Mouse (Mus musculus): ENCODE results near the gene Cldn15. TPM values are rescaled to one million over a fixed set of nuclear protein-coding genes. Genes with fewer than 3 reads are reported as not detected.

Gene Cldn15
- total and polyA plus RNA-seq, 2 experiments from 2014 or later = 0.24 TPM; not detected in 1

GRCm38 (mm10) chr5:136988420-136988819 lies 22.0 kb downstream of the Cldn15 start:
- no peak for ATAC-seq
- Histone ChIP-seq H3K4me2 (ENCODE audit: low read depth, low read length) (peak overlapping the region; percentile 97), H3K4me3 (ENCODE audit: low read length) (peak overlapping the region; percentile 87), H3K27ac (no peak overlapping the region), H3K36me3 (ENCODE audit: insufficient read depth, low read length) (peaks cover 30% of the 10 kb centered on the region), H3K27me3 (ENCODE audit: insufficient read depth, low read length) (no peaks in the 10 kb centered on the region), H3K9me3 (ENCODE audit: low read length) (no peaks in the 10 kb centered on the region), H3K9ac (replicated peaks; ENCODE audit: low read length) (peak overlapping the region; percentile 87), H3K4me1 (ENCODE audit: insufficient read depth, low read length) (peaks cover 7% of the 10 kb centered on the region; the same call in 1 of the 2 replicates)
- WGBS = 48% methylated on average over 7 of the region's 7 CpGs
- no peak for TF ChIP-seq CTCF (IDR thresholded peaks at IDR 0.05; ENCODE audit: low read depth)
- peak; percentile 44 for DNase-seq (ENCODE audit: low spot score)

- no peak for ATAC-seq
- H3K9ac ChIP-seq (replicated peaks; ENCODE audit: low read length) = no peak overlapping the region
- H3K4me2 ChIP-seq (ENCODE audit: low read depth, low read length) = no peak overlapping the region
- H3K9me3 ChIP-seq (ENCODE audit: low read length) = no peaks in the 10 kb centered on the region
- DNase-seq (ENCODE audit: low spot score) = no peak
- 97% methylated on average over 6 of the region's 6 CpGs for WGBS
- no peak for TF ChIP-seq CTCF (IDR thresholded peaks at IDR 0.05; ENCODE audit: low read depth)
- no peak overlapping the region for H3K4me3 ChIP-seq (ENCODE audit: low read length)
- H3K27ac ChIP-seq = no peak overlapping the region
- peaks cover 7% of the 10 kb centered on the region; the same call in 1 of the 2 replicates for H3K4me1 ChIP-seq (ENCODE audit: insufficient read depth, low read length)
- H3K36me3 ChIP-seq (ENCODE audit: insufficient read depth, low read length) = peaks cover 43% of the 10 kb centered on the region
- H3K27me3 ChIP-seq (ENCODE audit: insufficient read depth, low read length) = no peaks in the 10 kb centered on the region
Measured at GRCm38 (mm10) chr5:136989801-136990200, 23.4 kb downstream of the Cldn15 start.

- WGBS = 76% methylated on average over 4 of the region's 5 CpGs
- no peak overlapping the region for H3K27ac ChIP-seq
- TF ChIP-seq CTCF (IDR thresholded peaks at IDR 0.05; ENCODE audit: low read depth) = no peak
- no peak overlapping the region for H3K9ac ChIP-seq (replicated peaks; ENCODE audit: low read length)
- H3K4me1 ChIP-seq (ENCODE audit: insufficient read depth, low read length) = no peaks in the 10 kb centered on the region
- H3K9me3 ChIP-seq (ENCODE audit: low read length) = no peaks in the 10 kb centered on the region
- H3K4me2 ChIP-seq (ENCODE audit: low read depth, low read length) = no peak overlapping the region
- DNase-seq (ENCODE audit: low spot score) (no peak), ATAC-seq (no peak)
- H3K4me3 ChIP-seq (ENCODE audit: low read length) = no peak overlapping the region
- no peaks in the 10 kb centered on the region for H3K27me3 ChIP-seq (ENCODE audit: insufficient read depth, low read length)
- peaks cover 13% of the 10 kb centered on the region for H3K36me3 ChIP-seq (ENCODE audit: insufficient read depth, low read length)
Measured at GRCm38 (mm10) chr5:136999449-136999848, 33.0 kb downstream of the Cldn15 start.

GRCm38 (mm10) chr5:137000612-137001011 lies 34.2 kb downstream of the Cldn15 start:
- no peak overlapping the region for H3K9ac ChIP-seq (replicated peaks; ENCODE audit: low read length)
- H3K4me1 ChIP-seq (ENCODE audit: insufficient read depth, low read length) = no peaks in the 10 kb centered on the region
- peak; percentile 31 for DNase-seq (ENCODE audit: low spot score)
- 0 out of 2 replicates have a peak, but pooled peaks cover under 1% of the 10 kb centered on the region for H3K36me3 ChIP-seq (ENCODE audit: insufficient read depth, low read length)
- no peak overlapping the region for H3K27ac ChIP-seq
- H3K9me3 ChIP-seq (ENCODE audit: low read length) = no peaks in the 10 kb centered on the region
- WGBS = 88% methylated on average over 2 of the region's 2 CpGs
- no peak overlapping the region for H3K4me2 ChIP-seq (ENCODE audit: low read depth, low read length)
- no peak for TF ChIP-seq CTCF (IDR thresholded peaks at IDR 0.05; ENCODE audit: low read depth)
- ATAC-seq = no peak
- no peaks in the 10 kb centered on the region for H3K27me3 ChIP-seq (ENCODE audit: insufficient read depth, low read length)
- no peak overlapping the region for H3K4me3 ChIP-seq (ENCODE audit: low read length)

- ATAC-seq (no peak), DNase-seq (ENCODE audit: low spot score) (no peak)
- no peak overlapping the region for H3K4me3 ChIP-seq (ENCODE audit: low read length)
- H3K9ac ChIP-seq (replicated peaks; ENCODE audit: low read length) = no peak overlapping the region
- no peaks in the 10 kb centered on the region for H3K9me3 ChIP-seq (ENCODE audit: low read length)
- H3K27ac ChIP-seq = no peak overlapping the region
- no peak for TF ChIP-seq CTCF (IDR thresholded peaks at IDR 0.05; ENCODE audit: low read depth)
- H3K4me1 ChIP-seq (ENCODE audit: insufficient read depth, low read length) = no peaks in the 10 kb centered on the region
- H3K4me2 ChIP-seq (ENCODE audit: low read depth, low read length) = no peak overlapping the region
- no peaks in the 10 kb centered on the region for H3K36me3 ChIP-seq (ENCODE audit: insufficient read depth, low read length)
- 56% methylated on average over 8 of the region's 8 CpGs for WGBS
- no peaks in the 10 kb centered on the region for H3K27me3 ChIP-seq (ENCODE audit: insufficient read depth, low read length)
Measured at GRCm38 (mm10) chr5:137007276-137007675, 40.9 kb downstream of the Cldn15 start.

GRCm38 (mm10) chr5:137009988-137010387 lies 43.6 kb downstream of the Cldn15 start:
- no peak overlapping the region for H3K27ac ChIP-seq
- no peak overlapping the region for H3K4me3 ChIP-seq (ENCODE audit: low read length)
- H3K9ac ChIP-seq (replicated peaks; ENCODE audit: low read length) = no peak overlapping the region
- no peaks in the 10 kb centered on the region for H3K36me3 ChIP-seq (ENCODE audit: insufficient read depth, low read length)
- WGBS = 31% methylated on average over 3 of the region's 3 CpGs
- ATAC-seq (no peak; the same call in 1 of the 2 replicates), DNase-seq (ENCODE audit: low spot score) (peak; percentile 70)
- H3K4me2 ChIP-seq (ENCODE audit: low read depth, low read length) = no peak overlapping the region
- TF ChIP-seq CTCF (IDR thresholded peaks at IDR 0.05; ENCODE audit: low read depth) = peak; percentile 70
- no peaks in the 10 kb centered on the region for H3K27me3 ChIP-seq (ENCODE audit: insufficient read depth, low read length)
- H3K4me1 ChIP-seq (ENCODE audit: insufficient read depth, low read length) = no peaks in the 10 kb centered on the region
- no peaks in the 10 kb centered on the region for H3K9me3 ChIP-seq (ENCODE audit: low read length)

GRCm38 (mm10) chr5:137012401-137012950 lies 46.1 kb downstream of the Cldn15 start:
- no peak for TF ChIP-seq CTCF (IDR thresholded peaks at IDR 0.05; ENCODE audit: low read depth)
- ATAC-seq = no peak
- H3K4me2 ChIP-seq (ENCODE audit: low read depth, low read length) = no peak overlapping the region

More at GRCm38 (mm10) chr5:137012401-137012950, 46.1 kb downstream of the Cldn15 start:
- WGBS = 75% methylated on average over 15 of the region's 15 CpGs
- no peak for DNase-seq (ENCODE audit: low spot score)
- Histone ChIP-seq H3K9ac (replicated peaks; ENCODE audit: low read length) (no peak overlapping the region), H3K9me3 (ENCODE audit: low read length) (no peaks in the 10 kb centered on the region), H3K27ac (no peak overlapping the region), H3K4me1 (ENCODE audit: insufficient read depth, low read length) (no peaks in the 10 kb centered on the region), H3K27me3 (ENCODE audit: insufficient read depth, low read length) (no peaks in the 10 kb centered on the region), H3K4me3 (ENCODE audit: low read length) (no peak overlapping the region), H3K36me3 (ENCODE audit: insufficient read depth, low read length) (no peaks in the 10 kb centered on the region)

Measured in hindbrain, postnatal 0 days (tissue).